Mouse (Mus musculus) cerebellum, adult 2 months (tissue): ENCODE measurements at regions not wholly inside any gene's neighbourhood (a gene's known extent, or its start where the extent isn't known, plus 50 kb on each side); places are given as distances from the start of the nearest gene placed in this dataset.

ENCODE experiments used
- DNase-seq, 2 experiments: peaks; one replicate each; pipeline ENCODE4 v3.0.0; 2021
- H3K27ac ChIP-seq: fragments of 200-500 bp; 2 replicates; pipeline ENCODE4 v1.5.1; 2012; ENCODE audit warnings: low read length, control low read depth, inconsistent platforms; ENCODE audit not compliant: insufficient read depth
- H3K27me3 ChIP-seq: fragments of 200-500 bp; 2 replicates; pipeline ENCODE4 v1.6.1; 2012; ENCODE audit warnings: inconsistent platforms, mild to moderate bottlenecking, low read length, moderate library complexity; ENCODE audit not compliant: control insufficient read depth, insufficient read depth
- H3K4me1 ChIP-seq: fragments of 200-500 bp; 2 replicates; pipeline ENCODE4 v1.6.1; 2011; ENCODE audit warnings: low read length; ENCODE audit not compliant: control insufficient read depth, insufficient read depth
- H3K4me3 ChIP-seq: fragments of 200-500 bp; replicated peaks from 2 replicates; pipeline ENCODE3; 2011; ENCODE audit warnings: mild to moderate bottlenecking, low read depth, low read length, control low read depth; ENCODE audit not compliant: insufficient read depth
- CTCF ChIP-seq: fragments of 200-500 bp; IDR thresholded peaks from 2 replicates; pipeline ENCODE4 v1.5.1; 2011; ENCODE audit warnings: low read depth, mild to moderate bottlenecking, control low read depth, low read length, moderate library complexity, borderline replicate concordance; ENCODE audit not compliant: insufficient read depth
- POLR2A ChIP-seq: fragments of 200-500 bp; IDR thresholded peaks from 2 replicates; pipeline ENCODE4 v1.6.1; 2011; ENCODE audit warnings: low read length, control low read depth, borderline replicate concordance; ENCODE audit not compliant: insufficient read depth
- WGBS: fragments of 180-500 bp; shearing (Covaris S2); methylation state at CpG from one replicate; pipeline ENCODE4 v1.1.7; 2018; 5-methylcytosine and 5-hydroxymethylcytosine counted together

DNA sequence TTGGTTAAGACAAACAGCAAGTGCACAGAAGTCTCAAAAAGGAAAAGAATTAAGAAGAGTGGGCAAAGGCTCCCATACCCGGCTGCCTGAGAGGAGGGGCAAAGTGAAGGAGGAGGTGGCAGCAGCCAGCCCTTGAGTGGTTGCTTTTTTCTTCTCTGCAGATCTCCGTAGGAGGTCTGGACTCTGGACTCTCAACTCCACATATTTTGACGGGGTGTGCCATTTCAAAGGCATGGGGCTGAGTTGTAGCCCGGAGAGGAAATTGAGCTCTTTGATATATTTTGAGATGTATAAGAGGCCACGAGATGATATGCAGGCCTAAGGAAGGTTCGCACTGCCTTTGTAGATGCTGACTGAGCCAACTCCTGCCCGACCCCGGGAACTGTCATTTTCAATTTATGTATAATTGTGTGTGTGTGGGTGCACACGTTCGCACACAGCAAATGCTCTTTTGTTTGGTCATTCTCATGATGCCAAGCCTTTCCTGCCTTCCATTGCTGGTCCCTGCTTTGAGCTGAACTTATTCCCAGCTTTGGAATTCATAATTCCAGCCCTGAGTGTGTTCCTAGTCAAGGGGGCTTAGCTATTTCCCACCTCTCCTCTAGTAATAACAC, 56.4 kb downstream of the Cxcr4 start:
- no peaks in the 10 kb centered on the region for H3K4me1 ChIP-seq
- DNase-seq = no peak
- no peak overlapping the region for H3K4me3 ChIP-seq
- WGBS = 12% methylated on average over 10 of the region's 10 CpGs
- TF ChIP-seq CTCF (no peak), POLR2A (no peak)
- no peak overlapping the region for H3K27ac ChIP-seq
- H3K27me3 ChIP-seq = no peaks in the 10 kb centered on the region

DNA sequence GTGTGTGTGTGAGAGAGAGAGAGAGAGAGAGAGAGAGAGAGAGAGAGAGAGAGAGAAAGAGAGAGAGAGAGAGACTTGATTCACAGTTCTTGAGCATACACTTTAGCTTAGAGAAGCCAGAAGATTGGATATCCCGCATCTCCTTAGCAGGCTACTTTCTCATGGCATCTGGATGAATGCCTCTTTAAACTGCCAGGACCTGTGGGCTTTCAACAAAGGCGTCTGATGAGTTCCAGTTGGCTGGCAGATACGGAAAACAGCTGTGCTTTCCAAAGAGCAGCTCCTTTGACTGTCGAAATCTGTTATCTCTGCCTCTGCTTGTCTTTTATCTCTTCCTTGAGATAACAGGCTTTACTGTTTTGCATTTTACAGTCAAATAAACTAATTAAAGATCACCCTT, 59.5 kb downstream of the Cxcr4 start:
- TF ChIP-seq POLR2A = no peak
- TF ChIP-seq CTCF = no peak
- no peak for DNase-seq
- Histone ChIP-seq H3K4me3 (no peak overlapping the region), H3K27ac (no peak overlapping the region), H3K27me3 (no peaks in the 10 kb centered on the region), H3K4me1 (no peaks in the 10 kb centered on the region)
- WGBS = 16% methylated on average over 4 of the region's 4 CpGs

DNA sequence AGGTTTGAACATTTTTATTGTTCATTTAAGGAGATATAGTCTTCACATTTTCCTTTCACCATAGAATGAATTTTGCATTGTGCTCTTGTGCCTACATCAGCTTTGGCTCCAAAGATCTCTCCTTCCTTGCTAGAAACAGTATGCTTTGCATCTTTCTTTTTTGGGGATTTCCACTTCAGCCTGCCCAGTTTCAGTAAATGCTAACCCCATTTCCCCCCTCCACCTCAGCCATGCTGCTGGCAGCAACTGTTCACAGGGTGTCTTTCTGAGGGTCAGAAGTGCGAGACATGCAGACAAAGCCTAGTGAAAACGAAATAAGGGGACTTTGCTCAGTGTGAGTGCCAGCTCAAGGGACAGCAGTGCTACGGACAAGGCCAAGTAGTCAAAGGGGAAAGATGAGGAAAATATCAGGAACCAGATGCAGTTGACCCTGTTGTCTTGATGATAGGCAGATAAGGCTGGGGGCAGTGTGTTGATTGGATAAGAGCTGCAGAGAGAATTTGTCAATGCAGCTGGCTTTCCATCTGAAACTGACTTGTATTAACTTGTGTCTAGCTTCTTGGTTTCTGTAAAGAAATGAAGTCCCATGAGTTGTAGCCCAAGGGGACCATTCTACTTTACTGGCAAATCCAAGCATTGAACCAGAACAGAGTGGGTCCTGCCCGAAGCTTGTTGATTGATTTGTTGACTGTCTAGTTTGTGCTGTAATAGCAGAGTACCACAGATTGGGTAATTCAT, 62.1 kb downstream of the Cxcr4 start:
- no peaks in the 10 kb centered on the region for H3K27me3 ChIP-seq
- DNase-seq = no peak
- H3K4me3 ChIP-seq = no peak overlapping the region
- H3K27ac ChIP-seq = no peak overlapping the region
- 85% methylated on average over 4 of the region's 4 CpGs for WGBS
- TF ChIP-seq CTCF (no peak), POLR2A (no peak)
- H3K4me1 ChIP-seq = no peaks in the 10 kb centered on the region

DNA sequence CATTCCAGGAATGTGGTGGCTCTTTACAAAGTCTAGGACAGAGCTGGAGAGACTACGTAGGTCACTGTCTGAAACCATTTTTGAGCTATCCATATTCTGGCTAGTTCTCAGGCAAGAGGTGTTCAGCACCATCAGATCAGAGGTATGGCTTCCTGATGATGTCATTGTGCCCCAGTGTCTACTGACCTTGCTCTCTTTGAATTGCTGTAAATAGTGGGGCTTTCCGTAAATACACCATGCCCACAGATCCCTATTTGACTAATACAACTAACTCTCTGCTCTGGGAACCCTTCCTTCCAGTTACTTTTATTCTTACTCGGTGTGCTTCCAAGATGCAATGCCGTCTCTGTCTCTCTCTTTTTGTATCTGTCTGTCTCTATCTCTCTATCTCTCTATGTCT, 72.9 kb downstream of the Cxcr4 start:
- no peaks in the 10 kb centered on the region for H3K27me3 ChIP-seq
- TF ChIP-seq CTCF (no peak), POLR2A (no peak)
- DNase-seq = no peak
- H3K4me3 ChIP-seq = no peak overlapping the region
- no peaks in the 10 kb centered on the region for H3K4me1 ChIP-seq
- 96% methylated on average over 4 of the region's 4 CpGs for WGBS
- no peak overlapping the region for H3K27ac ChIP-seq

DNA sequence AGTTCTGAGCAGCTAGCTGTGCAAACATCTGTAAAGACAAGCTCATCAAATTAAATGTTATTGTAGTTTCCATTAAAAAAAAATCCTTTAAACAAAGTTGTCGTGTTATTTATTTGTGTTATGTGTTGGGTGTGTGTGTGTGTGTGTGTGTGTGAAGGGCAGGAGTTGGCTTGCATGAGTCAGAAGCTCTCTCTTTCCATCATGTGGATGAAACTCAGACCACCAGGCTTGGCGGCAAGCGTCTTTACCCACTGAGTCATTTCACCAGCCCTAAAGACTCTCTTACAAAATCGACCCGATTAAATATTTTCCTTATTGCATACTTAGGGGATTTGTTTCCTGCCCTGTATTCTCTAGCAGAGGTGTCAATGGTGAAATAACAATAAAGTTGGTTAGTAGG, 73.6 kb downstream of the Cxcr4 start:
- 92% methylated on average over 5 of the region's 5 CpGs for WGBS
- Histone ChIP-seq H3K4me1 (no peaks in the 10 kb centered on the region), H3K27me3 (no peaks in the 10 kb centered on the region), H3K4me3 (no peak overlapping the region), H3K27ac (no peak overlapping the region)
- DNase-seq = no peak
- TF ChIP-seq CTCF (no peak), POLR2A (no peak)

DNA sequence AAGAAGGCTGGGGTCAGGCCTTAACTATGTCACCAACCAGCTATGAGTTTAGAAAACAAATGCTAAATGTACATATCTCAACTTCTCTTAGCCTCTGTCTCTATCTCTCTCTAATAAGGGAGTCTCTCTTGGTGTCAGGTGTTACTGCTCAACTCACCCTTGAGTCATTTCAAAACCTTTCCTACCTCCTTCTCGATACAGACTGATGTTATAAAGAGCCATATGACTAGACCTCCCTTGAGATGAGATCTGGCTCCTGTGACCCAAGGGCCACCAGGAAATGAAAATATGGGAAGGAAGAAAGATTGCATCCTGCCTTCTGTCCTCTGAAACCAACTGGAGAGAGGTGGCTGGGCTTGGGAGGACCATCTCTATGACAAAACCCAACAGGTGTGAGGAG, 74.7 kb downstream of the Cxcr4 start:
- TF ChIP-seq POLR2A (no peak), CTCF (no peak)
- DNase-seq = no peak
- Histone ChIP-seq H3K4me1 (no peaks in the 10 kb centered on the region), H3K27me3 (no peaks in the 10 kb centered on the region), H3K27ac (no peak overlapping the region), H3K4me3 (no peak overlapping the region)
- WGBS = 95% methylated on average over 1 of the region's 1 CpGs

DNA sequence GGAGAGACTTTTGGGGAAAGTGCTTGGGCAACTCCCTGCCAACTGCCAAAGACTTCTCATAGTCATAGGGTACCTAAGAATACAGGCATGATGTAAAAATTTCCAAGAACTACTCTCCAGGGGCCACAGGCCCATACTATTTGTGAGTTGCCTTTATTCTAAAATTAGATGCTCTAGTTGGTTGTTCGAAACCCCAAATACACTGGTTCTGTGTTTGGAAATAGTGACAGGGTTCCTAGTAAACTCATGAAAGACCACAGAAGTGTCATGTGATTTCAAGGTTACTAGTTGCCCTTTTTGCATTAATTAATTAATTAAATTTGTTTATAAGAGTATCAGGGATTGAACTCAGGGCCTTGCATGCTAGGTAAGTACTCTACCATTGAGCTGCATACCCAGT, 77.8 kb downstream of the Cxcr4 start:
- TF ChIP-seq POLR2A (no peak), CTCF (no peak)
- 96% methylated on average over 1 of the region's 1 CpGs for WGBS
- no peak overlapping the region for H3K4me3 ChIP-seq
- no peak overlapping the region for H3K27ac ChIP-seq
- no peaks in the 10 kb centered on the region for H3K4me1 ChIP-seq
- no peaks in the 10 kb centered on the region for H3K27me3 ChIP-seq
- DNase-seq = no peak

DNA sequence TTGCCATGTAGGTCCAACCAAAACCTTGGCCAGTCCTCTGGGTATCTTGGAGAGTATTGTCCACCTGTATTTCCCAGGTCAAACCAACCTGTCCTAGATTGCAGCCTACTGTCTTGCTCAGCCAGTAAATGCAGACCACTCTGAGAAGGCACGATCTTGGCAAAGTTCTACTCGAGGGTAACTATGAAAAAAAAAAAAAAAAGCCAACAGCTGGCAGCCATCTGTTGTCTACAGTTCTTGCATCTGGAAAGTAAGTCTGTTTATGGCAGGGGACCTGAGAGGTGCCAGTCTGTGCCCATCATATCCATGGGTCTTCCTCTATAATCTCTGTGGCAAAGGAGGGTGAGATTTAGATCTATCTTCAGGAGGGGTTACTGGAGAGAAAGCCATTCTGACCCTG, 78.2 kb downstream of the Cxcr4 start:
- 38% methylated on average over 2 of the region's 2 CpGs for WGBS
- Histone ChIP-seq H3K4me1 (no peaks in the 10 kb centered on the region), H3K27me3 (no peaks in the 10 kb centered on the region), H3K27ac (no peak overlapping the region), H3K4me3 (no peak overlapping the region)
- DNase-seq = no peak
- TF ChIP-seq CTCF (no peak), POLR2A (no peak)
